Mouse (Mus musculus) kidney, postnatal 0 days (tissue): ENCODE measurements around the gene Il1rn. TPM values are rescaled to one million over a fixed set of nuclear protein-coding genes. Genes with fewer than 3 reads are reported as not detected.

Experiments used
- ATAC-seq: fragments of 200-750 bp; cut with Nextera tagmentation; replicated peaks from 2 replicates; pipeline ENCODE4 v1.8.0; 2017; ENCODE audit warnings: low read depth, moderate number of reproducible peaks, moderate TSS enrichment, moderate library complexity; ENCODE audit not compliant: low FRiP score
- DNase-seq: peaks from one replicate; pipeline ENCODE4 v3.0.0-alpha.2; 2016; ENCODE audit warnings: low spot score
- H3K27ac ChIP-seq: fragments of 300-500 bp; sonication (generic); 2 replicates; pipeline ENCODE4 v1.5.1; 2014; ENCODE audit warnings: mild to moderate bottlenecking
- H3K27me3 ChIP-seq: fragments of 300-500 bp; sonication (generic); 2 replicates; pipeline ENCODE4 v1.6.1; 2014; ENCODE audit warnings: low read length, mixed read lengths; ENCODE audit not compliant: insufficient read depth
- H3K36me3 ChIP-seq: fragments of 300-500 bp; sonication (generic); 2 replicates; pipeline ENCODE4 v1.6.1; 2014; ENCODE audit warnings: low read length, mixed read lengths; ENCODE audit not compliant: insufficient read depth
- H3K4me1 ChIP-seq: fragments of 300-500 bp; sonication (generic); replicated peaks from 2 replicates; pipeline ENCODE4 v1.6.1; 2014; ENCODE audit warnings: antibody characterized with exemption, low read length, mixed read lengths; ENCODE audit not compliant: insufficient read depth
- H3K4me2 ChIP-seq: fragments of 300-500 bp; sonication (generic); 2 replicates; pipeline ENCODE4 v1.6.1; 2014; ENCODE audit warnings: mild to moderate bottlenecking, low read length, moderate library complexity, mixed read lengths
- H3K4me3 ChIP-seq: fragments of 300-500 bp; sonication (generic); replicated peaks from 2 replicates; pipeline ENCODE4 v1.5.1; 2014; ENCODE audit warnings: low read depth, low read length
- H3K9ac ChIP-seq: fragments of 300-500 bp; sonication (generic); 2 replicates; pipeline ENCODE4 v1.6.1; 2014; ENCODE audit warnings: low read depth, low read length
- H3K9me3 ChIP-seq: fragments of 300-500 bp; sonication (generic); replicated peaks from 2 replicates; pipeline ENCODE4 v1.6.1; 2016; ENCODE audit warnings: low read length, inconsistent platforms, mixed read lengths
- CTCF ChIP-seq: IDR thresholded peaks from 2 replicates; pipeline ENCODE4 v1.5.1; 2016; ENCODE audit warnings: antibody characterized with exemption, low read depth, mild to moderate bottlenecking, moderate library complexity
- WGBS: fragments of 180-500 bp; shearing (Covaris S2); extraction: QIAGEN DNeasy Blood & Tissue Kit; methylation state at CpG from one replicate; pipeline ENCODE4 v1.1.7; 2014; 5-methylcytosine and 5-hydroxymethylcytosine counted together
- polyA plus RNA-seq: library from polyadenylated mRNA; unstranded; fragments of >200 nt; fragmentation: Nextera tagmentation; extraction: Ambion mirVana; gene quantifications from 2 replicates; pipeline ENCODE4 v1.2.1, GENCODE M21; 2015

The Il1rn gene
- polyA plus RNA-seq, 1 experiment from 2014 or later: 0.92 TPM

DNA sequence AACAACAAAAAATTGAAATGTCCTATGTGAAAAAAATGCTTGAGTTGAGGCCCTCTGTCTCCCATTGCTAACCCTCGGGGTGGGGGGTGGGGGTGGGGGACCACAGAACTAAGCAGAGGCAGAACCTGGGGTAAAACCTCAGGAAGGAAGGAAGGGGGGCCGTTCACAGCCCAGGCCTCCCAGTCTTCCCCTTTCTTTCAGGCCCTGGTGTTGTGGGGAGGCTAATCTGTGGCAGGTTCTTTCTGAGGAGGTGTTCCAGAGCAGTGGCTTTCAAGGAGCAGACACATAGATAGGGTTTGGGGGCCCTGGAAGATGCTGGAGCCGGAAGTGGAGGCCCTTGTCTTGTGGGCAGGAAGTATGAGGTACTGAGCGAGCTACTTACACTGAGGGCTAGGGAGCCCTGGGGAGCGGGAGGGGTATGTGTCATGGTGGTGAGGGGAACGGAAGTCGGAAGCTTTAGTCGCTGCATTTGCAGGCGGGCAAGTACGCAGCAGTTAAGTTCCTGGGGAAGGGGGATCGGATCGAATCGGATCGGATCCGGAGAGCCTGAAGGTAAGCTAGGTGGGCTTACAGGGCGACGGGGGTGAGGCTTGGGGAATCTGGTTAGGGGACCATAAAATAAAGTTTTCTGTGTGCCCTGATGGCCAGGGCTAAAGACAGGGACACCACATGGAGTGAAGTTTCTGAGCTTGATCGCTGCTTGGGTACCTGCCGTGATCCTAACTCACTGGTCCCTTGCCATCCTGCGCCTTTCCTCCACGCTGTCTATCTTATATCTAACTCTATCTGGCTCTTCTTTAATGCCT lies 49.7 kb downstream of the Il1rn start:
- WGBS: 87% methylated on average over 21 of the region's 21 CpGs
- no peak overlapping the region for H3K4me3 ChIP-seq

DNA sequence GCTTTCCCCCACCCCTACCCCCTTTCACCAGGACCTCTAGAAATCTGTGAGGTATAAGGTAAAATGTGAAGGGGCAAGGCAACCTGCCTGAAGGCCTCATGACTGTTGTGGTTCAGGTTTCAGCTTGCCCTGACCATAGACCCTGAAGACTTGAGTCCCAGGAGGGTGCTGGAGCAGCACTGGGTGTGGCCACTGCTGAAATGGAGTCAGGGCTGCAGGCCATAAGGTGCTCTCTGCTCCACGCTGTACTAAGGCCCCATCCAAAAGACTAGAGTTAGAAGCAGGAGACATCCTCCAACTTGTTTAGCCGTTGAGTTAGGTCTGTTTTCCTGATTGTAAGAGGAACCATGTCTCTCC lies 50.3 kb downstream of the Il1rn start:
- Histone ChIP-seq H3K36me3 (no peaks in the 10 kb centered on the region), H3K9ac (no peak overlapping the region), H3K4me1 (no peaks in the 10 kb centered on the region), H3K27ac (no peak overlapping the region), H3K4me3 (no peak overlapping the region), H3K27me3 (no peaks in the 10 kb centered on the region), H3K4me2 (no peak overlapping the region), H3K9me3 (no peaks in the 10 kb centered on the region)
- TF ChIP-seq CTCF: no peak
- no peak for DNase-seq
- 81% methylated on average over 2 of the region's 2 CpGs for WGBS
- ATAC-seq: no peak

More for the DNA sequence above, 49.7 kb downstream of the Il1rn start:
- no peak for TF ChIP-seq CTCF
- Histone ChIP-seq H3K9me3 (no peaks in the 10 kb centered on the region), H3K36me3 (no peaks in the 10 kb centered on the region), H3K9ac (no peak overlapping the region), H3K4me1 (no peaks in the 10 kb centered on the region), H3K27ac (no peak overlapping the region), H3K27me3 (no peaks in the 10 kb centered on the region), H3K4me2 (no peak overlapping the region)
- no peak for DNase-seq
- ATAC-seq: no peak

DNA sequence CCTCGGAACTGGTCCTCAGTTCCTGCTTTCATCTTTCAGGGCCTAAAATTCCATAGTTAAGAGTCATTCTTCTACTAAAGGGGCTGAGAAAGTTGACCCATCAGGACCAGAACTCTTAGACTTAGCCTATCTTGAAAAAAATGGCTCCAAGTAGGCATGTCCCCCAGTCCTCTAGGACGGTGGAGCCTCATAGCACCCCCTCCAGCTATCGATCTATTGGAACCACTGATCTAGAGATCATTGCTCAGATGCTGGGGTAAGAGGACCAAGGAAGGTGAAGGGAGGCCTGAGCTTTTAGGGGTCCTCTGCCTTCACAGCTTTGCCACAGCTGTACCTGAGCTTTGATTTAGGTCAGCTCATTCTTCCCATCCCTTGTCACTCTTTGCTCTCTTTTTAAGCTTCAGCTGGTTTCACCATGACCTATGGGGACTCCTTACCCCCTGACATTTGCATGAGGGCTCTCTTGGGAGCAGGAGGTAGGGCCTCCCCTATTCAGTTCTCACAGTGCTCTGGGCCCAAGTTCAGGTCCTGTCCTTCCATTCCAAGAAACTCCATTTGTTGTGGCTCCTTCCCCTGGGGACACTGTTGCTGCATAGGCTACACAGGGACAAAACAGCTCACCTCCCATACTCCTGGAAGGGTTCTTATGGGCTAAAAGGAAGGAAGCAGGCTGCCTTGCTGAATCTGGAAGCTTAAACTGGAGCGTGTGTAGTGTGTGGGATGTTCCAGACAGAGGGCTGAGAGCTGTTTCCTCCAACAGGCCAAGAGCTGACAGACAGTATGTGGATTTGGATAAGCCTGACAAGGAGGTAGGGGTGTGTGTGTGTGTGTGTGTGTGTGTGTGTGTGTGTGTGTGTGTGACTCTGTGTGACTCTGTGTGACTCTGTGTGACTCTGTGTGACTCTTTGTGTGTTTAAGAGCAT lies 51.0 kb downstream of the Il1rn start:
- TF ChIP-seq CTCF: no peak
- Histone ChIP-seq H3K4me3 (no peak overlapping the region), H3K27me3 (no peaks in the 10 kb centered on the region), H3K36me3 (no peaks in the 10 kb centered on the region), H3K4me2 (no peak overlapping the region), H3K27ac (no peak overlapping the region), H3K9me3 (no peaks in the 10 kb centered on the region), H3K4me1 (no peaks in the 10 kb centered on the region), H3K9ac (no peak overlapping the region)
- ATAC-seq: no peak
- DNase-seq: no peak
- WGBS: 77% methylated on average over 4 of the region's 4 CpGs

DNA sequence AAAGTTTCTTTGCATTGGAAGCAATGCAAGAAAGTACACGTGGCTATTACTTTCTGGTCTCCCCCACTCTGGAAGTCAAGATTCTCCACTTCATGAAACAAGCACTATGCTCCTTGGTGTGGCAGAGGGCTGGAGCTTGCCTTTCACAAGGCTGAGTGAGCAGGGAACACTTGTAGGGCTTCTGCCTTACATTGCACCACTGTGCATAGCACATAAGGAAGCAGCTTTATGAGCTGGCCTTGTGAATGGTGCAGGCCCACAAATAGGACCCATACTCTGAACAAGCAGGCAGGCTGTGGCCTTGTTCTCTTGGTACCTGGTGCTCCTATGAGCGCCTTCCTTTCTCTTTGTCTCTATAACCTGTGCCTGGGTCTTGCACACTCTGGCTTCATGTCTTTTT lies 56.6 kb downstream of the Il1rn start:
- ATAC-seq (no peak), DNase-seq (no peak)
- 76% methylated on average over 2 of the region's 2 CpGs for WGBS

DNA sequence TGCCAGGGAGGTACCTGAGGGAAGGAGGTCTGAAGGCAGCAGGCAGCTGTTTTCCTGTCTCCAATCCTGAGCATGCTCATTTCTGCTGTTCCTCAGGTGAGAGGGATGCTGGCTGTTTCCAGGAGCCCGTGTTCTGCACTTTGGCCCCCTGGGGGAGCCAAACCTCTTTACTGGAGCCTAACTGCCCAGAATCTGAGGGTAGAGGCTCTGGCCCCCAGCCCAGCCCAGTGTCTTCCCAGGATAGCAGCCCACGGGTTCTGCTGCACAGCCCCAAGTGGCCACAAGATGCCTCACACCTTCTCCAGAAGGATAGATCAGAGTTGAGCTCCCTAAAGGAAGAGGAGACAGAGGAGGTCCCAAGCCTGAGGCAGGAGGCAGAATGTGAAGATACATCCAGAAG lies 60.5 kb downstream of the Il1rn start:
- H3K4me1 ChIP-seq: no peaks in the 10 kb centered on the region
- peak; percentile 44 for TF ChIP-seq CTCF
- 14% methylated on average over 2 of the region's 2 CpGs for WGBS
- no peak overlapping the region for H3K4me2 ChIP-seq
- H3K36me3 ChIP-seq: no peaks in the 10 kb centered on the region
- H3K9me3 ChIP-seq: no peaks in the 10 kb centered on the region
- ATAC-seq: no peak
- H3K27ac ChIP-seq: no peak overlapping the region
- H3K9ac ChIP-seq: no peak overlapping the region
- H3K4me3 ChIP-seq: no peak overlapping the region
- no peak for DNase-seq
- H3K27me3 ChIP-seq: no peaks in the 10 kb centered on the region

More for the DNA sequence above, 56.6 kb downstream of the Il1rn start:
- no peaks in the 10 kb centered on the region for H3K27me3 ChIP-seq
- H3K4me2 ChIP-seq: no peak overlapping the region
- no peaks in the 10 kb centered on the region for H3K36me3 ChIP-seq
- H3K9me3 ChIP-seq: no peaks in the 10 kb centered on the region
- no peak overlapping the region for H3K4me3 ChIP-seq
- H3K27ac ChIP-seq: no peak overlapping the region
- H3K4me1 ChIP-seq: no peaks in the 10 kb centered on the region
- TF ChIP-seq CTCF: no peak
- H3K9ac ChIP-seq: no peak overlapping the region

DNA sequence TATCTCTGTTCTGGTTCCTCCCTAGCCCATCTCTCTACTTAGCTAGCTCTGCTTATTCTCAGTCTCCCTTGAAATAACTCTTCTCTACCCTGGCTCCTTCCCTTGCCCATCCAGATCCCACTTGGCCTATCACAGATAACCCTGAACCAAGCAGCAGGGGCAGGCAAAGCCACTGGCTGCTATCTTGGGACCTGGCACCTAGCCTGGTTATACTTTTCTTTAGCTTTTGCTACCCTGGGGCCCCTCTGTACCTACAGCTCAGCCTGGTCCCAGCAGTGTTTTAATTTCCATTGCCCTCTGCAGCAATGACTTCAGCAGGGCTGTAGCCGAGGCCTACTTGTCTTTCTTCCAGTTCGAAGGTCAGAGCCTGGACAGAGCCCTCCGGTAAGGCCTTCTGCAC lies 64.1 kb downstream of the Il1rn start:
- DNase-seq (no peak), ATAC-seq (no peak)
- TF ChIP-seq CTCF: no peak
- WGBS: 84% methylated on average over 3 of the region's 3 CpGs
- no peaks in the 10 kb centered on the region for H3K27me3 ChIP-seq
- no peak overlapping the region for H3K4me2 ChIP-seq
- H3K9me3 ChIP-seq: no peaks in the 10 kb centered on the region
- no peak overlapping the region for H3K4me3 ChIP-seq
- no peaks in the 10 kb centered on the region for H3K36me3 ChIP-seq
- no peak overlapping the region for H3K27ac ChIP-seq
- no peak overlapping the region for H3K9ac ChIP-seq
- 0 out of 2 replicates have a peak, but pooled peaks cover 4% of the 10 kb centered on the region for H3K4me1 ChIP-seq

Other genes with a start within 250 kb of the Il1rn start
- not detected in 2 replicates for gene Tbpl2, start 240.3 kb upstream of the Il1rn start, polyA plus RNA-seq
- not detected in 2 replicates for gene Il1f8, start 183.7 kb upstream of the Il1rn start, polyA plus RNA-seq
- gene Il1f9, start 150.4 kb upstream of the Il1rn start, polyA plus RNA-seq: 0.11 and 0.15 TPM in 2 replicates
- 0.58 and 0.93 TPM in 2 replicates for gene Il1f6, start 121.4 kb upstream of the Il1rn start, polyA plus RNA-seq
- 0.45 TPM in 2 replicates for gene Il1f5, start 59.9 kb upstream of the Il1rn start, polyA plus RNA-seq
- not detected in 2 replicates for gene Il1f10, start 45.7 kb upstream of the Il1rn start, polyA plus RNA-seq
- gene Psd4, start 30.7 kb downstream of the Il1rn start, polyA plus RNA-seq: 2.2 and 2.3 TPM in 2 replicates
- 116 and 120 TPM in 2 replicates for gene Pax8, start 138.7 kb downstream of the Il1rn start, polyA plus RNA-seq